Mouse (Mus musculus): ENCODE measurements around the gene Ehbp1l1. TPM values are rescaled to one million over a fixed set of nuclear protein-coding genes. Genes with fewer than 3 reads are reported as not detected.

The Ehbp1l1 gene
- total and polyA plus RNA-seq, 2 experiments from 2014 or later, result 19.7 to 43.0 TPM

GRCm38 (mm10) chr19:5756991-5757636 is 31.0 kb upstream of the Ehbp1l1 start:
- Histone ChIP-seq H3K36me3 (ENCODE audit: insufficient read depth, low read length) (peaks cover 40% of the 10 kb centered on the region), H3K27ac (no peak overlapping the region), H3K27me3 (ENCODE audit: insufficient read depth, low read length) (0 out of 2 replicates have a peak, but pooled peaks cover 5% of the 10 kb centered on the region), H3K4me3 (ENCODE audit: low read length) (no peak overlapping the region), H3K4me2 (ENCODE audit: low read depth, low read length) (peak overlapping the region; percentile 23; the same call in 1 of the 2 replicates), H3K4me1 (ENCODE audit: insufficient read depth, low read length) (no peaks in the 10 kb centered on the region; the same call in 1 of the 2 replicates), H3K9me3 (ENCODE audit: low read length) (no peaks in the 10 kb centered on the region), H3K9ac (replicated peaks; ENCODE audit: low read length) (0 out of 2 replicates have a peak overlapping the region, but pooled peaks have one; percentile 30)
- DNase-seq (ENCODE audit: low spot score) (peak; percentile 33), ATAC-seq (peak; percentile 48)
- TF ChIP-seq CTCF (IDR thresholded peaks at IDR 0.05; ENCODE audit: low read depth), result no peak
- whole genome bisulfite sequencing, result 25% methylated on average over 28 of the region's 36 CpGs

DNA sequence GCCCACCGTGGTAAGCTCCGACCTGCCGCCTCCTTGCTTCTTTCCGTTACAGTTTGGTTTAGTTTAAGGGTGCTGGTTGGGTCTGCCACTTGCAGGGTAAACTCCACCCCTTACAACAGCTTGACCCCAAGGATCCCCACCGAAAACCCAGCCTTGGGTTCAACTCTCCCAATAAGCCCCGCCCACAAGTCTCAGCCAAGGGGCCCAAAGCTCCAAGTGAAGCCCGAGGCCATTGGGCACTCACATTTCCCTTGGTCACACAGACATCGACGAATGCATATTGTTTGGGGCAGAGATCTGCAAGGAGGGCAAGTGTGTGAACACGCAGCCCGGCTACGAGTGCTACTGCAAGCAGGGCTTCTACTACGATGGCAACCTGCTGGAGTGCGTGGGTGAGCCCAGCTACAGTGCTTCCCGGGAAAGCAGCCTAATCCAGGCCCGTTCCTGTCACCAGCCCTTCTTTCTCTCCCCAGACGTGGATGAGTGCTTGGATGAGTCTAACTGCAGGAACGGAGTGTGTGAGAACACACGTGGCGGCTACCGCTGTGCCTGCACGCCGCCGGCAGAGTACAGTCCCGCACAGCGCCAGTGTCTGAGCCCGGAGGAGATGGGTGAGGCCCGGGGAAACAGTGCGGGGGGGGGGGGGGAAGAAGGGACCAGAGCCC is 30.3 kb upstream of the Ehbp1l1 start:
- ATAC-seq, result peak; percentile 60
- H3K9ac ChIP-seq (replicated peaks; ENCODE audit: low read length), result 0 out of 2 replicates have a peak overlapping the region, but pooled peaks have one; percentile 30
- WGBS, result 22% methylated on average over 28 of the region's 29 CpGs
- no peak overlapping the region for H3K27ac ChIP-seq
- TF ChIP-seq CTCF (IDR thresholded peaks at IDR 0.05; ENCODE audit: low read depth), result no peak
- peaks cover 34% of the 10 kb centered on the region for H3K36me3 ChIP-seq (ENCODE audit: insufficient read depth, low read length)
- no peaks in the 10 kb centered on the region for H3K9me3 ChIP-seq (ENCODE audit: low read length)
- 0 out of 2 replicates have a peak, but pooled peaks cover 5% of the 10 kb centered on the region for H3K27me3 ChIP-seq (ENCODE audit: insufficient read depth, low read length)
- H3K4me3 ChIP-seq (ENCODE audit: low read length), result no peak overlapping the region
- peak; percentile 49 for DNase-seq (ENCODE audit: low spot score)
- peak overlapping the region; percentile 23; the same call in 1 of the 2 replicates for H3K4me2 ChIP-seq (ENCODE audit: low read depth, low read length)
- H3K4me1 ChIP-seq (ENCODE audit: insufficient read depth, low read length), result no peaks in the 10 kb centered on the region; the same call in 1 of the 2 replicates

GRCm38 (mm10) chr19:5751742-5752141 is 25.6 kb upstream of the Ehbp1l1 start:
- WGBS, result 16% methylated on average over 20 of the region's 20 CpGs
- Histone ChIP-seq H3K9ac (replicated peaks; ENCODE audit: low read length) (no peak overlapping the region), H3K36me3 (ENCODE audit: insufficient read depth, low read length) (0 out of 2 replicates have a peak, but pooled peaks cover 3% of the 10 kb centered on the region), H3K4me2 (ENCODE audit: low read depth, low read length) (no peak overlapping the region), H3K9me3 (ENCODE audit: low read length) (no peaks in the 10 kb centered on the region), H3K27me3 (ENCODE audit: insufficient read depth, low read length) (peaks cover 19% of the 10 kb centered on the region; the same call in 1 of the 2 replicates), H3K4me3 (ENCODE audit: low read length) (no peak overlapping the region), H3K4me1 (ENCODE audit: insufficient read depth, low read length) (no peaks in the 10 kb centered on the region; the same call in 1 of the 2 replicates), H3K27ac (no peak overlapping the region)
- TF ChIP-seq CTCF (IDR thresholded peaks at IDR 0.05; ENCODE audit: low read depth), result no peak
- DNase-seq (ENCODE audit: low spot score) (peak; percentile 46), ATAC-seq (peak; percentile 31; the same call in 1 of the 2 replicates)

DNA sequence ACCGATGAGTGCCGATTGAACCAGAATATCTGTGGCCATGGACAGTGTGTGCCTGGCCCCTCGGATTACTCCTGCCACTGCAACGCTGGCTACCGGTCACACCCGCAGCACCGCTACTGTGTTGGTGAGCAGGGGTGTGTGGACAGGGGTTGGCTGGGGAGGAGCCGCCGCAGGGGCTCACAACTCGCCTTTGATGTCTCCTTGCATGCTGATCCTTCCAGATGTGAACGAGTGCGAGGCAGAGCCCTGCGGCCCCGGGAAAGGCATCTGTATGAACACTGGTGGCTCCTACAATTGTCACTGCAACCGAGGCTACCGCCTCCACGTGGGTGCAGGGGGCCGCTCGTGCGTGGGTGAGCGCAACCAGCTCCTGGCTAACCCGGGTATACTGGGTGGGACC is 24.8 kb upstream of the Ehbp1l1 start:
- Histone ChIP-seq H3K4me1 (ENCODE audit: insufficient read depth, low read length) (0 out of 2 replicates have a peak, but pooled peaks cover under 1% of the 10 kb centered on the region), H3K36me3 (ENCODE audit: insufficient read depth, low read length) (0 out of 2 replicates have a peak, but pooled peaks cover 3% of the 10 kb centered on the region), H3K9ac (replicated peaks; ENCODE audit: low read length) (no peak overlapping the region), H3K9me3 (ENCODE audit: low read length) (no peaks in the 10 kb centered on the region), H3K4me3 (ENCODE audit: low read length) (no peak overlapping the region), H3K27me3 (ENCODE audit: insufficient read depth, low read length) (peaks cover 18% of the 10 kb centered on the region; the same call in 1 of the 2 replicates), H3K4me2 (ENCODE audit: low read depth, low read length) (no peak overlapping the region), H3K27ac (no peak overlapping the region)
- WGBS, result 21% methylated on average over 22 of the region's 22 CpGs
- TF ChIP-seq CTCF (IDR thresholded peaks at IDR 0.05; ENCODE audit: low read depth), result no peak
- ATAC-seq, result no peak
- no peak for DNase-seq (ENCODE audit: low spot score)

- 0 out of 2 replicates have a peak, but pooled peaks cover 3% of the 10 kb centered on the region for H3K36me3 ChIP-seq (ENCODE audit: insufficient read depth, low read length)
- no peak for TF ChIP-seq CTCF (IDR thresholded peaks at IDR 0.05; ENCODE audit: low read depth)
- peaks cover 14% of the 10 kb centered on the region; the same call in 1 of the 2 replicates for H3K27me3 ChIP-seq (ENCODE audit: insufficient read depth, low read length)
- WGBS, result 82% methylated on average over 6 of the region's 6 CpGs
- no peaks in the 10 kb centered on the region for H3K9me3 ChIP-seq (ENCODE audit: low read length)
- ATAC-seq, result no peak
- H3K4me3 ChIP-seq (ENCODE audit: low read length), result no peak overlapping the region
- H3K4me2 ChIP-seq (ENCODE audit: low read depth, low read length), result no peak overlapping the region
- H3K9ac ChIP-seq (replicated peaks; ENCODE audit: low read length), result no peak overlapping the region
- no peak overlapping the region for H3K27ac ChIP-seq
- DNase-seq (ENCODE audit: low spot score), result no peak
- peaks cover 7% of the 10 kb centered on the region; the same call in 1 of the 2 replicates for H3K4me1 ChIP-seq (ENCODE audit: insufficient read depth, low read length)
Observed at GRCm38 (mm10) chr19:5749476-5749875, 23.4 kb upstream of the Ehbp1l1 start.

GRCm38 (mm10) chr19:5746907-5747363 is 20.8 kb upstream of the Ehbp1l1 start:
- DNase-seq (ENCODE audit: low spot score) (peak; percentile 31), ATAC-seq (0 out of 2 replicates have a peak, but pooled peaks have one; percentile 4)
- Histone ChIP-seq H3K4me2 (ENCODE audit: low read depth, low read length) (peak overlapping the region; percentile 52; the same call in 1 of the 2 replicates), H3K36me3 (ENCODE audit: insufficient read depth, low read length) (no peaks in the 10 kb centered on the region), H3K4me3 (ENCODE audit: low read length) (no peak overlapping the region), H3K9ac (replicated peaks; ENCODE audit: low read length) (no peak overlapping the region), H3K4me1 (ENCODE audit: insufficient read depth, low read length) (peaks cover 7% of the 10 kb centered on the region; the same call in 1 of the 2 replicates), H3K9me3 (ENCODE audit: low read length) (no peaks in the 10 kb centered on the region), H3K27me3 (ENCODE audit: insufficient read depth, low read length) (peaks cover 14% of the 10 kb centered on the region; the same call in 1 of the 2 replicates), H3K27ac (no peak overlapping the region)
- 20% methylated on average over 12 of the region's 12 CpGs for WGBS
- no peak for TF ChIP-seq CTCF (IDR thresholded peaks at IDR 0.05; ENCODE audit: low read depth)

Measured in hindbrain, postnatal 0 days (tissue).